Mouse (Mus musculus): ENCODE results near the gene Rheb. TPM values are rescaled to one million over a fixed set of nuclear protein-coding genes. Genes with fewer than 3 reads are reported as not detected.
"Not testable (repeated sequence)": the region's sequence is repeated elsewhere in the genome, so short reads cannot be mapped to it uniquely, and the experiment has no call there.

Rheb gene
- polyA plus RNA-seq, 1 experiment: 17.3 TPM

DNA sequence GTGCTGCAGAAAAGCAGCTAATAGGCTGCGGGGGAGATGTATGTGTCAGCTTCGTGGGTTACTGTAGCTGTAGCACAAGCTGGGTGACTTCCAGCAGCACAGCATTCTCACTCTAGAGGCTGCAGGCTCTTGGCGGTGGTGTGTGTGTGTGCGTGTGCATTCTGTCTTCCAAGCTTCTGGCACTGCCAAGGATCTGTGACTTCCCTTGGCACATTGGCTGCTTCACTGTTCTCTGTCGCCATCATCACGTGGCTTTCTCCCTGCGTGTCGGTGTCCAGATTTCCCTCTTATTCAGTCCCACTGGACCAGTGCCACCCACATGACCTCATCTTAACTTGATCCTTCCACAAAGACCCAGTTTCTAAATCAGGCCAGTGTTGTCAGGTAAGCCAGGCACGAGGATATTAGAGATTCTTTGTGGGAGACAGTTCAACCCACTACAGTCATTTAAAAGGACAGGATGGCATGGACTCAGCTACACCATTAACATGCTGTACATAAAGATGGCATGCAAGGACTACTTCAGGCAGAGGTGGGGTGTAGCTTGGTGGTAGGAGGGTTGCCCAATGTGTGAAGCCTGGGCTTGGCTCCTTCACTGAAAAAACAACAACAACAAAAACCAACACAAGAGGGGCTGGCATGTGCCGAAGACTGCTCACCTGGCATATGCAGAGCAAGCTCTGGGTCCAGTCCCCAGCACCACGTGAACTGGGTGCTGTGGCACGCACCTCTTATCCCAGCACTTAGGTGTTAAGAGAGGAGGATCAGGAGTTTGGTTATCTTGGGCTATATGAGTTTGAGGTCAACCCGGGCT is 18.4 kb upstream of the Rheb start:
- H3K27ac ChIP-seq (ENCODE audit: insufficient read depth, low read depth, low read length): no peak overlapping the region
- no peaks in the 10 kb centered on the region for H3K27me3 ChIP-seq (ENCODE audit: control insufficient read depth, insufficient read depth, low read length)
- H3K36me3 ChIP-seq (ENCODE audit: control insufficient read depth, insufficient read depth, low read length): peaks cover 26% of the 10 kb centered on the region
- TF ChIP-seq POLR2A (IDR thresholded peaks at IDR 0.05; ENCODE audit: low read depth, low read length): no peak
- no peak for TF ChIP-seq CTCF (IDR thresholded peaks at IDR 0.05; ENCODE audit: extremely low read depth, insufficient read length, insufficient replicate concordance, low read depth, low read length)
- no peaks in the 10 kb centered on the region for H3K4me1 ChIP-seq (ENCODE audit: control insufficient read depth, insufficient read depth, insufficient read length, low read length)
- H3K4me3 ChIP-seq (ENCODE audit: low read depth, low read length): no peak overlapping the region
- WGBS: 79% methylated on average over 13 of the region's 13 CpGs

DNA sequence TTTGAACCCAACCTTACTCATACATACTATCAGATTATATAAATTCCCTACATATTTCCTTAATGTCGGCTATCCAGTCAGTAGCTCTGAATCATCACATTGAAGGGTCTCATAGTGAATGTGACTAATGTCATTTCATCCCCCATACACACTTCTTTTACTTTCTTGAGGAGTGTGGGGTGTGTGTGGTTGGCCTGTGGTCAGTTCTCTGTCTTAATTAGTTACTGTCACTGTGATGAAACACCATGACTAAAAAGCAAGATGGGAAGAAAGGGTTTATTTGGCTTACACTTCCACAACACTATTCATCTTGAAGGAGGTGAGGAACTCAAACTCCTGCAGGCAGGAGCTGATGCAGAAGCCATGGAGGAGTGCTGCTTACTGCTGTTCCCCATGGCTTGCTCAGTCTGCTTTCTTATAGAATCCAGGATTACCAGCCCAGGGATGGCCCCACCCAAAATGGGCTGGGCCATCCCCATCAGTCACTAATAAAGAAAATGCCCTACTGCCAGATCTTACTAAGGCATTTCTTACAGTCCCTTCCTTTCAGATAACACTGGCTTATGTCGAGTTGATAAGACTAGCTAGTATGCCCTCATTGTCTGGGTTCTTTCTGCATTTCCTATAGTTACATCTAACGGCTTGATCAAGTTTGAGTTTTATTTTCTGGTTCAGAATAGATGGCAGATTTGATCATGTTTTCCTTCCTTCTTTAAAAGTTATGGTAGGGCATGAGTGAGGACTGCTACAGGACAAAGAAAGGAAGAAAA is 17.5 kb upstream of the Rheb start:
- peaks cover 23% of the 10 kb centered on the region for H3K36me3 ChIP-seq (ENCODE audit: control insufficient read depth, insufficient read depth, low read length)
- no peak overlapping the region for H3K27ac ChIP-seq (ENCODE audit: insufficient read depth, low read depth, low read length)
- H3K4me1 ChIP-seq (ENCODE audit: control insufficient read depth, insufficient read depth, insufficient read length, low read length): no peaks in the 10 kb centered on the region
- no peak overlapping the region for H3K4me3 ChIP-seq (ENCODE audit: low read depth, low read length)
- 44% methylated on average over 3 of the region's 3 CpGs for WGBS
- TF ChIP-seq POLR2A (IDR thresholded peaks at IDR 0.05; ENCODE audit: low read depth, low read length) (no peak), CTCF (IDR thresholded peaks at IDR 0.05; ENCODE audit: extremely low read depth, insufficient read length, insufficient replicate concordance, low read depth, low read length) (no peak)
- H3K27me3 ChIP-seq (ENCODE audit: control insufficient read depth, insufficient read depth, low read length): no peaks in the 10 kb centered on the region

DNA sequence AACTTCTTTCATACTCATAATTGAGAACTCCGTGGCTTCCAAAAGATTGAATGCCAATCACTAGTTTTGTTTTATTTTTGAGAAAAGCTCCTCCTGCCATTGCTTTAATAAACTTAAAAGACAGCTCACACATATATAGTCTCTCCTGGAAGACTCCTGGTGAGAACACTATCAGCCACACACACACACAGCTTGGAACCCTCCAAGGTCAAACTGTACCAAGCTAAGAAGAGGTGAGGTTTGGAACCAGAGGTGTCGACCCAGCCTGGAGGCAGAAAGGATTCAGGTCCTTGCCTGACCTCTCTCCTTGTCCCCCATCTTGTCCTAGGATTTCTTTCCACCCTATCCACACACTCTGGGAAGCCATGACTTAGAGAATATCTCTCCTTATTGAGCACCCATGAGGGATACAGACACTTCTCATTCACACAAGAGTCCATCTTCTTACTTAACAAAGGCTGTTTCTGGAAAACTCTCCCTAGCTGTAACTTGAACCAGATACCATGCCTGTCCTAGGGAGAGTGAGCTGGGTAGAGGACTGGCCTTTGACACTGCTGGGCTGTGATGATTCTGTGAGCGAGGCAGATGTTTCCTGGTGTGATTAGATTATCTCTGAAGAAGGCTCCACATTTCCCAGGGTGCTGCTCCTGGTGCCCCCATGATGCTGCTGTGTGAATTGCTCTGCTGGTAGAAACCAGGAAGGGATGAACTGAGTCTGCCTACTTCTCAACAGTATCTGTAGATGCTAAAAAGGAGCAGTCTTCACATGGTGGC is 12.6 kb upstream of the Rheb start:
- Histone ChIP-seq H3K27me3 (ENCODE audit: control insufficient read depth, insufficient read depth, low read length) (no peaks in the 10 kb centered on the region), H3K4me1 (ENCODE audit: control insufficient read depth, insufficient read depth, insufficient read length, low read length) (no peaks in the 10 kb centered on the region), H3K4me3 (ENCODE audit: low read depth, low read length) (no peak overlapping the region), H3K36me3 (ENCODE audit: control insufficient read depth, insufficient read depth, low read length) (no peaks in the 10 kb centered on the region), H3K27ac (ENCODE audit: insufficient read depth, low read depth, low read length) (no peak overlapping the region)
- WGBS: 63% methylated on average over 3 of the region's 3 CpGs
- TF ChIP-seq POLR2A (IDR thresholded peaks at IDR 0.05; ENCODE audit: low read depth, low read length): no peak
- no peak for TF ChIP-seq CTCF (IDR thresholded peaks at IDR 0.05; ENCODE audit: extremely low read depth, insufficient read length, insufficient replicate concordance, low read depth, low read length)

DNA sequence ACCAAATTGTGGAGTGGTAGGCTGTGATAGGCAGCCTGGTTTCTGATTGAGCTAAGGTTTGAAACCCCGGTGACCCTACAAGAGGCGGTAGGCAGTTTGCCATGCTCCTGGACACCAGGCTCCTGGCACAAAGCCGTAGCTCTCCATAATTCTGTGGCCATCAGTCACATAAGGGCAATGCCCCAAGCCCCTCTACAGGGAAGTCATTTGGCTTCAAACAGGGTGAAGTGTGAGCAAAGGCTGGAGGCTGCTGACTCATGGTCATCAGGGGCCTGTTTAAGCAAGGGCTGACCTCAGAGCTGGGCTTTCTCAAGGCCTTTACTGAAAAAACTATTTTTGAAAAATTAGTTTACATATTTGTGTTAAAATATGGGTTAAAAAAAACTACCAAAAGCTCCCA is 11.8 kb upstream of the Rheb start:
- Histone ChIP-seq H3K4me3 (ENCODE audit: low read depth, low read length) (no peak overlapping the region), H3K27ac (ENCODE audit: insufficient read depth, low read depth, low read length) (no peak overlapping the region), H3K36me3 (ENCODE audit: control insufficient read depth, insufficient read depth, low read length) (no peaks in the 10 kb centered on the region), H3K27me3 (ENCODE audit: control insufficient read depth, insufficient read depth, low read length) (no peaks in the 10 kb centered on the region), H3K4me1 (ENCODE audit: control insufficient read depth, insufficient read depth, insufficient read length, low read length) (no peaks in the 10 kb centered on the region)
- WGBS: 90% methylated on average over 3 of the region's 3 CpGs
- TF ChIP-seq POLR2A (IDR thresholded peaks at IDR 0.05; ENCODE audit: low read depth, low read length) (no peak), CTCF (IDR thresholded peaks at IDR 0.05; ENCODE audit: extremely low read depth, insufficient read length, insufficient replicate concordance, low read depth, low read length) (no peak)

DNA sequence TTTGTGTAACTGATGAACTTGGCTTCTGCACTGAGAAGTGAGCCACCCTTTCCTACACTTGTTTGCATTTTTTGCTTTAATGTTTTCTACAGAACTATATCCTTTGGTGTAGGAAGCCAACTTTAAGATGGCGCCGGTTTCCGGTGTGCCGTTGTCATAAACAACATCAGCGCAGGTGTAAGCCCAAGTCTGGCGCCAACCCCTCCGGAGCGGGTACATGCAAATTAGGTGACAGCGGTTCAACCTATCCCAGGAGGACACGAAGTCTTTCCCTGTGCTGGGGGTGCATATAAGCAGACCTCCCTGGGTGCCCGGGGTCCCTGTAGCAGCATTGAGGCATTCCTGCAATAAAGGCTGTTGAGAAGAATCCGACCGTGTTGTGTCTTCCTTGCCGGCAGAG is 5.8 kb upstream of the Rheb start:
- 90% methylated on average over 14 of the region's 14 CpGs for WGBS
- H3K27me3 ChIP-seq (ENCODE audit: control insufficient read depth, insufficient read depth, low read length); H3K4me3 ChIP-seq (ENCODE audit: low read depth, low read length); H3K36me3 ChIP-seq (ENCODE audit: control insufficient read depth, insufficient read depth, low read length); H3K4me1 ChIP-seq (ENCODE audit: control insufficient read depth, insufficient read depth, insufficient read length, low read length); H3K27ac ChIP-seq (ENCODE audit: insufficient read depth, low read depth, low read length): not testable (repeated sequence)

DNA sequence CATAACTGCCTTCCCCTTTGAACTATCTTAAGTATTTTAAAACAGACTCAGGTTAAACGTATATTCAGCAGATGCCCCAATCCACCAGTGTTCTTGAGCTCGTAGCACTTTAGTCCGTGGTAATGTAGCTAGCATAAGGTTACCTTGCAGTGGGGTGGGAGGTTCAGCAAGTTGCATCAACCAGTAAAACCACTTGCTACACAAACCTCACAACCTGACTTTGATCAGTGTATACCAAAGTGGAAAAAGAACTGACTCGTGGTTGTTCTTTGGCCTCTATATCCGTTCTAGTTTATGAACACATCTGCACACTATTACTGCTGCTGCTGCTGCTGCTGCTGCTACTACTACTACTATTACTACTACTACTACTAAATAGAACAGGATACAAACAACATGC is 1.4 kb upstream of the Rheb start:
- Histone ChIP-seq H3K4me3 (ENCODE audit: low read depth, low read length) (no peak overlapping the region), H3K27ac (ENCODE audit: insufficient read depth, low read depth, low read length) (no peak overlapping the region), H3K27me3 (ENCODE audit: control insufficient read depth, insufficient read depth, low read length) (no peaks in the 10 kb centered on the region), H3K4me1 (ENCODE audit: control insufficient read depth, insufficient read depth, insufficient read length, low read length) (peaks cover 10% of the 10 kb centered on the region), H3K36me3 (ENCODE audit: control insufficient read depth, insufficient read depth, low read length) (no peaks in the 10 kb centered on the region)
- TF ChIP-seq CTCF (IDR thresholded peaks at IDR 0.05; ENCODE audit: extremely low read depth, insufficient read length, insufficient replicate concordance, low read depth, low read length) (no peak), POLR2A (IDR thresholded peaks at IDR 0.05; ENCODE audit: low read depth, low read length) (no peak)
- WGBS: 88% methylated on average over 5 of the region's 5 CpGs

DNA sequence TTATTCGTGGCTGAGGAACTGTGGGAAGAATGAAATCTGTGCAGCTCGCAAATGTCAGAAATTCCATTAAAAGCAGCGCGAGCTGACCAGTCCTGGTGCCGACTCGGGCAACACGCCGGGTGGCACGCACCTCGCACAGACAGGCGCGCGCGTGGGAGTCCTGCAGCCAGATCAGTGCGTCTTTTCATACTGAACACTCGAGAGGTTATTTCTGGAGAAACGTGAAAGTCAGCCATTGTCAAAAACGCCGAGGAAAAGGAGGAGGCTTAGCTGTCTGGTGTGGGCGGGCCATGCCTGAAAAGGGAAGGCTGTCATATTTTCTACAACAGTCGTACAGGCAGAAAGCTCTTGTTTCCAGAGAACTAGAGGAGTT is 665 bp upstream of the Rheb start:
- Histone ChIP-seq H3K4me3 (ENCODE audit: low read depth, low read length) (peak overlapping the region; percentile 99), H3K4me1 (ENCODE audit: control insufficient read depth, insufficient read depth, insufficient read length, low read length) (peaks cover 10% of the 10 kb centered on the region), H3K36me3 (ENCODE audit: control insufficient read depth, insufficient read depth, low read length) (no peaks in the 10 kb centered on the region), H3K27me3 (ENCODE audit: control insufficient read depth, insufficient read depth, low read length) (no peaks in the 10 kb centered on the region), H3K27ac (ENCODE audit: insufficient read depth, low read depth, low read length) (peak overlapping the region; percentile 74)
- TF ChIP-seq CTCF (IDR thresholded peaks at IDR 0.05; ENCODE audit: extremely low read depth, insufficient read length, insufficient replicate concordance, low read depth, low read length): no peak
- TF ChIP-seq POLR2A (IDR thresholded peaks at IDR 0.05; ENCODE audit: low read depth, low read length): no peak
- under 1% methylated on average over 21 of the region's 21 CpGs for WGBS
